Mouse (Mus musculus) cerebellum, adult 2 months (tissue): Measurements from ENCODE around the gene Eya2.

Source experiments
- CTCF ChIP-seq: fragments of 200-500 bp; IDR thresholded peaks from 2 replicates; pipeline ENCODE4 v1.5.1; 2011; ENCODE audit warnings: low read depth, mild to moderate bottlenecking, control low read depth, low read length, moderate library complexity, borderline replicate concordance; ENCODE audit not compliant: insufficient read depth
- POLR2A ChIP-seq: fragments of 200-500 bp; IDR thresholded peaks from 2 replicates; pipeline ENCODE4 v1.6.1; 2011; ENCODE audit warnings: low read length, control low read depth, borderline replicate concordance; ENCODE audit not compliant: insufficient read depth

DNA sequence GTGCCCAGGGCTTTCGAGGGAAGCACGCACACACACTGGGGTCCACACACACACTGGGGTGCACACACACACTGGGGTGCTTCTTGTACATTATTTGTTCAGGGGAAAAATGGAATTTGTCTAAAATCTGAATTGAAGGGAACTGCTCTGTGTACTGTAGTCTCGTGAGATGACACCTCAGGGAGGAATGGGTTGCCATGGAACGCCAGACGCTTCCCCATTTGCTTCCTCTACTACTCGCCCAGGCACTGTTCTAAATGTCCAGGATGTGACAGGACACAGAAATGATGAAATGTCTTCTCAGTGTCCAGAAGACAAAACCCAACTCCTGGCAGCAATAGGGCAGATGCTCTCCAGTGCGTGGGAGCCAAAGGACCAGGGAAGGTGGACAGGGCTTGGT is 37.6 kb upstream of the Eya2 start:
- no peak for TF ChIP-seq CTCF
- TF ChIP-seq POLR2A, result no peak
